Mouse (Mus musculus): Measurements from ENCODE around the gene Hrh1.

GRCm38 (mm10) chr6:114362355-114362754 lies 35.4 kb upstream of the Hrh1 start:
- TF ChIP-seq CTCF (IDR thresholded peaks at IDR 0.05; ENCODE audit: borderline replicate concordance, insufficient read depth, low read length) = no peak
- no peak for TF ChIP-seq POLR2A (IDR thresholded peaks at IDR 0.05; ENCODE audit: low read depth, low read length)
